Mouse (Mus musculus) lung, embryonic 15.5 days (tissue): ENCODE data around the gene Mindy3. TPM values are rescaled to one million over a fixed set of nuclear protein-coding genes. Genes with fewer than 3 reads are reported as not detected.

Source experiments
- ATAC-seq: fragments of 200-750 bp; cut with Nextera tagmentation; 2 replicates; pipeline ENCODE4 v1.8.0; 2017; ENCODE audit warnings: moderate number of reproducible peaks, borderline replicate concordance; ENCODE audit not compliant: low FRiP score, low TSS enrichment; ENCODE audit errors: extremely low read depth
- H3K27ac ChIP-seq: fragments of 300-500 bp; sonication (generic); 2 replicates; pipeline ENCODE4 v1.5.1; 2015; ENCODE audit warnings: moderate library complexity, mild to moderate bottlenecking, inconsistent platforms
- H3K27me3 ChIP-seq: fragments of 300-500 bp; sonication (generic); 2 replicates; pipeline ENCODE4 v1.6.1; 2015; ENCODE audit warnings: inconsistent platforms
- H3K36me3 ChIP-seq: fragments of 300-500 bp; sonication (generic); 2 replicates; pipeline ENCODE4 v1.6.1; 2015; ENCODE audit warnings: inconsistent platforms
- H3K4me1 ChIP-seq: fragments of 300-500 bp; sonication (generic); 2 replicates; pipeline ENCODE4 v1.6.1; 2015; ENCODE audit warnings: inconsistent platforms
- H3K4me2 ChIP-seq: fragments of 300-500 bp; sonication (generic); 2 replicates; pipeline ENCODE4 v1.6.1; 2015; ENCODE audit warnings: inconsistent platforms, mild to moderate bottlenecking, moderate library complexity
- H3K4me3 ChIP-seq: fragments of 300-500 bp; sonication (generic); 2 replicates; pipeline ENCODE4 v1.5.1; 2015; ENCODE audit warnings: mild to moderate bottlenecking, inconsistent platforms
- H3K9ac ChIP-seq: fragments of 300-500 bp; sonication (generic); 2 replicates; pipeline ENCODE4 v1.6.1; 2015; ENCODE audit warnings: inconsistent platforms
- H3K9me3 ChIP-seq: fragments of 300-500 bp; sonication (generic); 2 replicates; pipeline ENCODE4 v1.6.1; 2016; ENCODE audit warnings: inconsistent platforms
- WGBS: fragments of 180-500 bp; shearing (Covaris S2); methylation state at CpG from one replicate; pipeline ENCODE4 v1.1.7; 2015; 5-methylcytosine and 5-hydroxymethylcytosine counted together
- polyA plus RNA-seq: library from polyadenylated mRNA; unstranded; fragments of >200 nt; fragmentation: Nextera tagmentation; extraction: Ambion mirVana; gene quantifications from 2 replicates; pipeline ENCODE4 v1.2.1, GENCODE M21; 2015

Gene Mindy3
- polyA plus RNA-seq, 1 experiment from 2014 or later, result 31.1 TPM

DNA sequence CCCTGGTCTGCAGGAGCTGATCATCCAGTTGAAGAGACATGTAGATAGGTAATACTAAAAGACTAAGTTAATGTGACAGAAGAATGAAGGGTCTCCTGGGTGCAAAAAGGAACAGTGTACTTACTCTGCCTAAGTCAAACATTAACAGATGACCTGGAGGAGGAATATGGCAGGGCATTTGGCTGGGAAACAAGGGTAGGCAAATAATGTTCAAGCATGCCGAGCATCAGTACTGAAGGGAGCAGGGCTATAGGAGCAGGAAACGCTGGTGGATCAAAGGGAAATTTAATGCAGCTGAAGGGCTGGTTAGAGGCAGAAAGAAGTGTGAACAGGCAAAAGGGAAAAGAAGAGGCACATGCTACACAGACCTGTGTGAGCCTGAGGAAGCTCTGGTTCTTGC lies 8.1 kb downstream of the Mindy3 start:
- 25% methylated on average over 2 of the region's 2 CpGs for WGBS
- ATAC-seq, result no peak

GRCm38 (mm10) chr2:12406737-12407136 lies 12.5 kb downstream of the Mindy3 start:
- WGBS, result 88% methylated on average over 2 of the region's 2 CpGs
- no peaks in the 10 kb centered on the region for H3K36me3 ChIP-seq
- H3K27ac ChIP-seq, result no peak overlapping the region
- no peak overlapping the region for H3K9ac ChIP-seq
- no peak for ATAC-seq
- no peaks in the 10 kb centered on the region for H3K9me3 ChIP-seq
- no peak overlapping the region for H3K4me2 ChIP-seq
- no peak overlapping the region for H3K4me3 ChIP-seq
- H3K4me1 ChIP-seq, result no peaks in the 10 kb centered on the region
- no peaks in the 10 kb centered on the region for H3K27me3 ChIP-seq

More for the DNA sequence above, 8.1 kb downstream of the Mindy3 start:
- no peak overlapping the region for H3K9ac ChIP-seq
- no peak overlapping the region for H3K4me3 ChIP-seq
- no peaks in the 10 kb centered on the region for H3K36me3 ChIP-seq
- no peak overlapping the region for H3K4me2 ChIP-seq
- no peaks in the 10 kb centered on the region for H3K9me3 ChIP-seq
- H3K27ac ChIP-seq, result no peak overlapping the region
- H3K27me3 ChIP-seq, result no peaks in the 10 kb centered on the region
- H3K4me1 ChIP-seq, result no peaks in the 10 kb centered on the region

DNA sequence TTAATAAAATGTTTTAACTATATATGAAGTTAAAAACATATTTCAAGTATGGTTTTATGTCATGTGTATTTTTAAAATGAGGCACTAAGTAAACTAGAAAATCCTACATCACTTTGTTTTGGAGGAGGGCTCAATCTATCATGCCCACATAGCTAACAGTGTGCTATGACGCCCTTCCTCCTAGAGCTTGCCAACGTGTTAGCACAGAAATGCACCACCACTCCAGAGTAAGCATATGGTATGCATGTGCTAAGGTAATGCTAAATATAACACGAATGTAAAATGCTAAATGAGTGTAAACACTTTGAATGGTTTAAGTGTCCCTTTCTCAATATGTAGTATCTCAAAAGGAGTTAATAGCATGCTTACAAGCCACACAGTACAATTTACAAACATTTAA lies 16.8 kb downstream of the Mindy3 start:
- H3K27ac ChIP-seq, result no peak overlapping the region
- H3K9ac ChIP-seq, result no peak overlapping the region
- WGBS, result 60% methylated on average over 3 of the region's 3 CpGs
- H3K4me2 ChIP-seq, result no peak overlapping the region
- ATAC-seq, result no peak
- H3K36me3 ChIP-seq, result no peaks in the 10 kb centered on the region
- H3K4me3 ChIP-seq, result no peak overlapping the region
- no peaks in the 10 kb centered on the region for H3K27me3 ChIP-seq
- H3K4me1 ChIP-seq, result no peaks in the 10 kb centered on the region
- H3K9me3 ChIP-seq, result no peaks in the 10 kb centered on the region

DNA sequence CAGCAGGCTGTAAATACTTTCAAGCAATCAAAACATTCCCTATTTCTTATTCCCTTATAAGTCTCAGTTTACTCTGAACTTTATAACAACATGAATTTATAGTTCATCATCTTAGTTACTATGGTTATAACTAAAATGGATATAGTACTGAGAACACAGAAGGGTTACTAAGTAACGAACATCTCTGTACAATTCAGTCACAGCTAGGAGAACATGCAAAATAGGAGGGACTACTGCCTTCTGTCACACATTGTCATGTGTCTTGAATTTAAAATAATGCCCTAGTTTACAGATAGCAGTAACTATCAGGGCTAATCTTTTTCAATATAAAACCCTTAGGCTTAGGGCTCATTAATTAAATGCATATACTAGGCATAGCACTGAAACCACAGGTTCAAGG lies 18.1 kb downstream of the Mindy3 start:
- H3K4me3 ChIP-seq, result no peak overlapping the region
- no peaks in the 10 kb centered on the region for H3K36me3 ChIP-seq
- H3K27me3 ChIP-seq, result no peaks in the 10 kb centered on the region
- whole genome bisulfite sequencing, result 81% methylated on average over 1 of the region's 1 CpGs
- no peaks in the 10 kb centered on the region for H3K4me1 ChIP-seq
- no peak overlapping the region for H3K27ac ChIP-seq
- no peak for ATAC-seq
- no peaks in the 10 kb centered on the region for H3K9me3 ChIP-seq
- H3K4me2 ChIP-seq, result no peak overlapping the region
- no peak overlapping the region for H3K9ac ChIP-seq

- no peaks in the 10 kb centered on the region for H3K4me1 ChIP-seq
- peaks cover 4% of the 10 kb centered on the region; the same call in 1 of the 2 replicates for H3K36me3 ChIP-seq
- 38% methylated on average over 1 of the region's 1 CpGs for WGBS
Observed at GRCm38 (mm10) chr2:12389028-12389427, 30.2 kb downstream of the Mindy3 start.

GRCm38 (mm10) chr2:12388569-12388968 lies 30.7 kb downstream of the Mindy3 start:
- peaks cover 4% of the 10 kb centered on the region; the same call in 1 of the 2 replicates for H3K36me3 ChIP-seq
- H3K4me1 ChIP-seq, result no peaks in the 10 kb centered on the region
- no peak overlapping the region for H3K4me2 ChIP-seq
- 88% methylated on average over 4 of the region's 4 CpGs for WGBS
- no peak overlapping the region for H3K4me3 ChIP-seq
- no peak overlapping the region for H3K9ac ChIP-seq
- H3K27me3 ChIP-seq, result no peaks in the 10 kb centered on the region
- no peak for ATAC-seq
- no peak overlapping the region for H3K27ac ChIP-seq
- no peaks in the 10 kb centered on the region for H3K9me3 ChIP-seq

More at GRCm38 (mm10) chr2:12389028-12389427, 30.2 kb downstream of the Mindy3 start:
- Histone ChIP-seq H3K27ac (no peak overlapping the region), H3K4me3 (no peak overlapping the region), H3K4me2 (no peak overlapping the region), H3K9me3 (no peaks in the 10 kb centered on the region), H3K9ac (no peak overlapping the region), H3K27me3 (no peaks in the 10 kb centered on the region)
- ATAC-seq, result no peak; the same call in 1 of the 2 replicates

DNA sequence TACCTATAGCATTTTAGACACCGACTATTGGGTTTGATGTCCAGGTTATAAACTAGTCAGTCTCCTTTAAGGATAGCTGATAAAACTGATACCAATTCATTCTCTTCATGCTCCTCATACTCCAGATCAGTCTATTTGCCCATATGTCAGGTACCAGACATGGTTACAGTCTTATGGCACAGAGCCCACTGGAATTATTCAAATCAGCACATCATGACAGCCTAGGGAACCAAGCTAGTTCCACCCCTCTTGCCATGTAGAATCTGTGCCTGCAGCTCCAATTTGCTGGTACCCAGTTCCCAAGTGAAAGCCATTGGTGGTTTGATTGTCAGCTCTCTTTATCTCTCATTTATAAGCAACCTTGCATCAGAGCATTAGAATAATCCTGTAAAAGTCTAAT lies 34.9 kb downstream of the Mindy3 start:
- Histone ChIP-seq H3K36me3 (peaks cover 4% of the 10 kb centered on the region; the same call in 1 of the 2 replicates), H3K9me3 (no peaks in the 10 kb centered on the region), H3K4me3 (no peak overlapping the region), H3K27me3 (no peaks in the 10 kb centered on the region), H3K27ac (no peak overlapping the region), H3K4me2 (no peak overlapping the region), H3K4me1 (peaks cover 3% of the 10 kb centered on the region; the same call in 1 of the 2 replicates), H3K9ac (no peak overlapping the region)
- no peak for ATAC-seq
- 85% methylated on average over 1 of the region's 1 CpGs for WGBS

DNA sequence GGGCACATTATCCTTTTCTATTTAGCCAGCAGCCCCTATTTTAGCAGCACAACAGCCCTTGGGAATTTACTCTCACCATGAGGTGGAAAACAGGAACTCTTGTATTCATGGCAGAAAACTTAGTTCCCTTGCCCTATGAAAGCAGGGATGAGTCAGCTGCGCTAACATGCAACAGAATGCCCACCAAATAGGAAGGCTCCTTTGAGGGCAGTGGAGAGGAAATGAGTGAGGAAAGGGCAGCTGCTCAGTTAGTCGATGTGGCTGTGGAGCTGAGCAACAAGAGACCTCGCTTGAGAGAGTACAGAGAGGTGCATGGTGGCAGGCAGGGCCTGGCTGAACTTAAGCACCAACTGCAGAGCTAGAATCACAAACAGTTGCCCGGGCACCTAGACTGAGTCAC lies 36.6 kb downstream of the Mindy3 start:
- WGBS, result 72% methylated on average over 4 of the region's 4 CpGs
- no peak overlapping the region for H3K27ac ChIP-seq
- no peaks in the 10 kb centered on the region for H3K9me3 ChIP-seq
- no peak overlapping the region for H3K4me2 ChIP-seq
- no peak overlapping the region for H3K4me3 ChIP-seq
- H3K36me3 ChIP-seq, result peaks cover 4% of the 10 kb centered on the region; the same call in 1 of the 2 replicates
- H3K9ac ChIP-seq, result no peak overlapping the region
- ATAC-seq, result no peak
- peaks cover 3% of the 10 kb centered on the region; the same call in 1 of the 2 replicates for H3K4me1 ChIP-seq
- H3K27me3 ChIP-seq, result no peaks in the 10 kb centered on the region

GRCm38 (mm10) chr2:12380233-12380632 lies 39.0 kb downstream of the Mindy3 start:
- Histone ChIP-seq H3K27me3 (no peaks in the 10 kb centered on the region), H3K9me3 (no peaks in the 10 kb centered on the region), H3K4me2 (no peak overlapping the region), H3K27ac (peak overlapping the region; percentile 4; the same call in 1 of the 2 replicates), H3K4me3 (no peak overlapping the region), H3K36me3 (no peaks in the 10 kb centered on the region), H3K4me1 (peaks cover 3% of the 10 kb centered on the region; the same call in 1 of the 2 replicates), H3K9ac (no peak overlapping the region)
- 16% methylated on average over 2 of the region's 2 CpGs for WGBS
- peak; percentile 39 for ATAC-seq

DNA sequence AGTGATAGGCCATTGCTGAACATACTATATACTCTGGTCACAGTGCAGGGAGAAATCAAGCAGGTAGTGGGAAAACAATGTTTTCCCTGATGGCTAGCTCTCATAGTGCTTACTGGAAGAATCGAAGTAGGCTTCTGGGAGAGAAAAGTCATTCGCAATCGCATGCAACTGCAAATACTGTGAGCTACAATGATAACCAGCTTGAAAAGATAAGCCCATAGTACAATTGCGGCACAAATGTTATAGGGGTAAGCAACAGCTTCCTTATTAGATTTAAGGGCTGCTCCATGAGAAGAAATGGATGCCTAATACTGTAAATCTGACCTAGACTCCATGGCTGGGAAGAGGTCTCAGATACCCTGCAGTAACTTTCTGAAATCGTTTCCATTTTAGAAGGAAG lies 40.7 kb downstream of the Mindy3 start:
- Histone ChIP-seq H3K9me3 (no peaks in the 10 kb centered on the region), H3K4me2 (no peak overlapping the region), H3K4me3 (no peak overlapping the region), H3K9ac (no peak overlapping the region), H3K4me1 (peaks cover 3% of the 10 kb centered on the region; the same call in 1 of the 2 replicates), H3K27me3 (no peaks in the 10 kb centered on the region), H3K36me3 (no peaks in the 10 kb centered on the region), H3K27ac (no peak overlapping the region)
- 86% methylated on average over 5 of the region's 5 CpGs for WGBS
- no peak for ATAC-seq

GRCm38 (mm10) chr2:12377024-12377423 lies 42.2 kb downstream of the Mindy3 start:
- Histone ChIP-seq H3K27ac (no peak overlapping the region), H3K9me3 (no peaks in the 10 kb centered on the region), H3K4me1 (peaks cover 3% of the 10 kb centered on the region; the same call in 1 of the 2 replicates), H3K9ac (no peak overlapping the region), H3K36me3 (no peaks in the 10 kb centered on the region), H3K4me3 (no peak overlapping the region), H3K4me2 (no peak overlapping the region), H3K27me3 (no peaks in the 10 kb centered on the region)
- no peak for ATAC-seq
- 70% methylated on average over 1 of the region's 1 CpGs for WGBS

- no peak for ATAC-seq
- Histone ChIP-seq H3K4me1 (no peaks in the 10 kb centered on the region), H3K27me3 (no peaks in the 10 kb centered on the region), H3K9ac (no peak overlapping the region), H3K4me2 (no peak overlapping the region), H3K36me3 (no peaks in the 10 kb centered on the region), H3K9me3 (no peaks in the 10 kb centered on the region), H3K4me3 (no peak overlapping the region), H3K27ac (no peak overlapping the region)
- WGBS, result 90% methylated on average over 2 of the region's 2 CpGs
Observed at GRCm38 (mm10) chr2:12372883-12373282, 46.4 kb downstream of the Mindy3 start.

DNA sequence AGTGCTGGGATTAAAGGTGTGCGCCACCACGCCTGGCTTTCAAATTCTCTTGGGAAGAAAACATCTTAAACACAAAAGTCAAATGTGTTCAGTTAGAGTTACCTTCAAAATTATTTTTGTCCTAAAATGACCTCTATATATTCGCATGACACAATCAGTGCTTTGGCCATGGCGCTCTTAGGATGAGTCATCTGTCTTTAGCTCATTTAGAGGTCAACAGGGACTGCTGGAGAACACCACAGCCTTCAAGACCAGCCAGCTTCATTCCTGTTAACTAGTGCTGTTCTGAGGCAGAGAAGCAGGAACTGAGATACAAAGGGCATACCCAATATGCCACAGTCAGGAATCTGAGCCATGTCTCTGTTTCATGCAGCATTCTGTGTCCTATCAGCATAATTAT lies 47.9 kb downstream of the Mindy3 start:
- H3K4me3 ChIP-seq, result no peak overlapping the region
- no peaks in the 10 kb centered on the region for H3K36me3 ChIP-seq
- no peaks in the 10 kb centered on the region for H3K9me3 ChIP-seq
- H3K4me2 ChIP-seq, result no peak overlapping the region
- no peak overlapping the region for H3K9ac ChIP-seq
- no peaks in the 10 kb centered on the region for H3K27me3 ChIP-seq
- 92% methylated on average over 4 of the region's 4 CpGs for WGBS
- no peak overlapping the region for H3K27ac ChIP-seq
- ATAC-seq, result no peak
- no peaks in the 10 kb centered on the region for H3K4me1 ChIP-seq
